Mouse (Mus musculus): ENCODE data around the gene Tmem220. TPM values are rescaled to one million over a fixed set of nuclear protein-coding genes. Genes with fewer than 3 reads are reported as not detected.

The Tmem220 gene
- polyA plus RNA-seq, 2 experiments = 1.2 to 1.7 TPM

DNA sequence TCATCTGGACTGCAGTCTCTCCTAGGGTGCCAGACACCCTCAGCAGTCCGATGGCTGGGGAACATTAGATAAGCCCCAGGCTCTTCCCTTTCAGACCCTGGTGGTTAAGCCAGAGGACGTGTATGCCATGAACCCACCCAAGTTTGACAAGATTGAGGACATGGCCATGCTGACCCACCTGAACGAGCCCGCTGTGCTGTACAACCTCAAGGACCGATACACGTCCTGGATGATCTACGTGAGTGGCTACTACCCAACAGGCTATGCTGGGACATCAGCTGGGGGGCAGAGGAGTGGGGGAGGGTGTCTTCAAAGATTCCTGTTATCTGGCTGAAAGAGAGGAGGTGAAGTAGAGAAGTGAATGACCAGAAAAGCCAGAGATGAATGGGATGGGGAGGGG, 57.2 kb downstream of the Tmem220 start:
- DNase-seq (ENCODE audit: low spot score) (no peak), ATAC-seq (ENCODE audit: low FRiP score, low read depth) (no peak)
- Histone ChIP-seq H3K27ac (replicated peaks; ENCODE audit: low read depth, low read length) (no peak overlapping the region), H3K27me3 (ENCODE audit: control insufficient read depth, insufficient read depth, low read length) (peaks cover 13% of the 10 kb centered on the region; the same call in 1 of the 2 replicates), H3K36me3 (ENCODE audit: control insufficient read depth, insufficient read depth, low read length) (no peaks in the 10 kb centered on the region), H3K4me3 (replicated peaks; ENCODE audit: low read length) (no peak overlapping the region), H3K4me1 (ENCODE audit: control insufficient read depth, insufficient read depth, low read length) (no peaks in the 10 kb centered on the region), H3K4me2 (replicated peaks; ENCODE audit: low read depth, low read length, severe bottlenecking) (no peak overlapping the region), H3K9me3 (ENCODE audit: control insufficient read depth, low read length) (no peaks in the 10 kb centered on the region), H3K9ac (ENCODE audit: low read depth, low read length, severe bottlenecking) (no peak overlapping the region)
- 79% methylated on average over 7 of the region's 7 CpGs for WGBS
- TF ChIP-seq POLR2A (IDR thresholded peaks at IDR 0.05; ENCODE audit: borderline replicate concordance, extremely low read depth, insufficient read depth, insufficient read length) = no peak

DNA sequence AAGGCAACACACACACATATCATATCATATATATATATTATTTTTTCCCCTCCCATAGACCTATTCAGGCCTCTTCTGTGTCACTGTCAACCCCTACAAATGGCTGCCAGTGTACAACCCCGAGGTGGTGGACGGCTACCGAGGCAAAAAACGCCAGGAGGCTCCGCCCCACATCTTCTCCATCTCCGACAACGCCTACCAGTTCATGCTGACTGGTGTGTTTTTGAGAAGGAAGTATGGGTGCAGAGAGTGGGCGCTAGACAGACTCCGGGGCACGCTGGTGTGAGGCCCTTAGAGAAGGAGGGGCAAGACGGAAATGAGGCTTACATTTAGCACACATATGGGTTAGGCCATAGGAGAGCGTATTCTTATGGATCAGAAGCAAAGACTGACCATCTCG, 57.8 kb downstream of the Tmem220 start:
- no peak for TF ChIP-seq POLR2A (IDR thresholded peaks at IDR 0.05; ENCODE audit: borderline replicate concordance, extremely low read depth, insufficient read depth, insufficient read length)
- Histone ChIP-seq H3K4me1 (ENCODE audit: control insufficient read depth, insufficient read depth, low read length) (no peaks in the 10 kb centered on the region), H3K4me3 (replicated peaks; ENCODE audit: low read length) (no peak overlapping the region), H3K27me3 (ENCODE audit: control insufficient read depth, insufficient read depth, low read length) (peaks cover 13% of the 10 kb centered on the region; the same call in 1 of the 2 replicates), H3K9me3 (ENCODE audit: control insufficient read depth, low read length) (no peaks in the 10 kb centered on the region), H3K9ac (ENCODE audit: low read depth, low read length, severe bottlenecking) (no peak overlapping the region), H3K27ac (replicated peaks; ENCODE audit: low read depth, low read length) (no peak overlapping the region), H3K4me2 (replicated peaks; ENCODE audit: low read depth, low read length, severe bottlenecking) (no peak overlapping the region), H3K36me3 (ENCODE audit: control insufficient read depth, insufficient read depth, low read length) (no peaks in the 10 kb centered on the region)
- 81% methylated on average over 13 of the region's 13 CpGs for WGBS
- DNase-seq (ENCODE audit: low spot score) = no peak
- ATAC-seq (ENCODE audit: low FRiP score, low read depth) = no peak

DNA sequence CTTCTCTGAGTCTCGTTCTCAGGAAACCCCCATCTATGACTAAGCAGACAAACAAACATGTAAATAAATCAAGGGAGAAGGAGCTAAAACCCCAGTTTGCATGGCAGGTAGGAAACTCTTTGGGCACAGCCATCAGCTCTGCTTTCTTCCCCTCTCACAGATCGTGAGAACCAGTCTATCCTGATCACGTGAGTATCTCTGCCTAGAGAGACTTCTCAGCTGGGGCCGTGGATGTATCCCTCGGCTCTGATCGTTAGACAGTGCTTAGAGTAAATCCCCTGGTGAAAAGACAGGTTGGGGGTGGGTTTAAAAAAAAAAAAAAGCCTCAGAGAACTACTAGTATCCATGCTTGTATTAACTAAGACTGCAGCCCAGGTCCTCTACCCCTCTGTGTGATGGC, 58.3 kb downstream of the Tmem220 start:
- 79% methylated on average over 6 of the region's 6 CpGs for WGBS
- no peaks in the 10 kb centered on the region for H3K4me1 ChIP-seq (ENCODE audit: control insufficient read depth, insufficient read depth, low read length)
- H3K36me3 ChIP-seq (ENCODE audit: control insufficient read depth, insufficient read depth, low read length) = no peaks in the 10 kb centered on the region
- no peak overlapping the region for H3K9ac ChIP-seq (ENCODE audit: low read depth, low read length, severe bottlenecking)
- TF ChIP-seq POLR2A (IDR thresholded peaks at IDR 0.05; ENCODE audit: borderline replicate concordance, extremely low read depth, insufficient read depth, insufficient read length) = no peak
- H3K27me3 ChIP-seq (ENCODE audit: control insufficient read depth, insufficient read depth, low read length) = peaks cover 13% of the 10 kb centered on the region; the same call in 1 of the 2 replicates
- no peak overlapping the region for H3K4me3 ChIP-seq (replicated peaks; ENCODE audit: low read length)
- no peak for ATAC-seq (ENCODE audit: low FRiP score, low read depth)
- no peaks in the 10 kb centered on the region for H3K9me3 ChIP-seq (ENCODE audit: control insufficient read depth, low read length)
- DNase-seq (ENCODE audit: low spot score) = no peak
- H3K27ac ChIP-seq (replicated peaks; ENCODE audit: low read depth, low read length) = no peak overlapping the region
- H3K4me2 ChIP-seq (replicated peaks; ENCODE audit: low read depth, low read length, severe bottlenecking) = no peak overlapping the region

DNA sequence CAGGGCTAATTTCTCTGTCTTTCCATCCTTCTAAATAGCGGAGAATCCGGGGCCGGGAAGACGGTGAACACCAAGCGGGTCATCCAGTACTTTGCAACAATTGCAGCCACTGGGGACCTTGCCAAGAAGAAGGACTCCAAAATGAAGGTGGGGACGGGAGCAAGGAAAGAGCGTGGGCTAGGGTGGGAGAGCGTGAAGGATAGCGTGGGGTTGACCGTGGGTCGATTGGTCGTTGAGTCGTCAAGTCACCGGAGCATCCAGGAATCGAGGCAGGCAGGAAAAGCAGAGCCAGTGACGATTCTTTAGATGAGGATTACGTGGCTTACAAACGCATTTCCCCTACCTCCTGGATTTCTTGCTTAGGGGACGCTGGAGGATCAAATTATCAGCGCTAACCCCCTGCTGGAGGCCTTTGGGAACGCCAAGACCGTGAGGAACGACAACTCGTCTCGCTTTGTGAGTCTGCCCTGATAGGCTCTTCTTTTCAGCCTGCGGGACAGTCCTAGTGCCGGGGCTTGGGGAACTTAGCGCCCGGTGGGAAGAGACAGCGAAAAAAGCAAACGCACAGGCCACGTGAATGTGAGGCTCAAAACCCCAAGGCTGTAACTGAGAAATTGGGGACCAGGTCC, 58.9 kb downstream of the Tmem220 start:
- no peaks in the 10 kb centered on the region for H3K9me3 ChIP-seq (ENCODE audit: control insufficient read depth, low read length)
- ATAC-seq (ENCODE audit: low FRiP score, low read depth) (no peak), DNase-seq (ENCODE audit: low spot score) (no peak)
- WGBS = 45% methylated on average over 32 of the region's 32 CpGs
- no peak overlapping the region for H3K27ac ChIP-seq (replicated peaks; ENCODE audit: low read depth, low read length)
- H3K9ac ChIP-seq (ENCODE audit: low read depth, low read length, severe bottlenecking) = no peak overlapping the region
- no peaks in the 10 kb centered on the region for H3K36me3 ChIP-seq (ENCODE audit: control insufficient read depth, insufficient read depth, low read length)
- H3K27me3 ChIP-seq (ENCODE audit: control insufficient read depth, insufficient read depth, low read length) = peaks cover 13% of the 10 kb centered on the region; the same call in 1 of the 2 replicates
- H3K4me2 ChIP-seq (replicated peaks; ENCODE audit: low read depth, low read length, severe bottlenecking) = no peak overlapping the region
- no peak overlapping the region for H3K4me3 ChIP-seq (replicated peaks; ENCODE audit: low read length)
- no peaks in the 10 kb centered on the region for H3K4me1 ChIP-seq (ENCODE audit: control insufficient read depth, insufficient read depth, low read length)
- no peak for TF ChIP-seq POLR2A (IDR thresholded peaks at IDR 0.05; ENCODE audit: borderline replicate concordance, extremely low read depth, insufficient read depth, insufficient read length)

Other genes starting within 250 kb of the Tmem220 start
- gene Pirt, start 113.2 kb upstream of the Tmem220 start, polyA plus RNA-seq (2012; rRNA removed) = 0.14 and 0.23 TPM in 2 replicates
- gene Pirt, start 113.2 kb upstream of the Tmem220 start, polyA plus RNA-seq (2014; fragmentation: Nextera tagmentation; extraction: Ambion mirVana) = 0.17 and 0.18 TPM in 2 replicates
- not detected in 2 replicates for gene Tmem238l, start 68.5 kb upstream of the Tmem220 start, polyA plus RNA-seq (2012; rRNA removed)
- not detected in 2 replicates for gene Tmem238l, start 68.5 kb upstream of the Tmem220 start, polyA plus RNA-seq (2014; fragmentation: Nextera tagmentation; extraction: Ambion mirVana)
- gene Adprm, start 27.4 kb downstream of the Tmem220 start, polyA plus RNA-seq (2012; rRNA removed) = 34.0 and 34.3 TPM in 2 replicates
- 33.3 and 38.1 TPM in 2 replicates for gene Adprm, start 27.4 kb downstream of the Tmem220 start, polyA plus RNA-seq (2014; fragmentation: Nextera tagmentation; extraction: Ambion mirVana)
- gene Sco1, start 27.5 kb downstream of the Tmem220 start, polyA plus RNA-seq (2012; rRNA removed) = 7.5 and 8.8 TPM in 2 replicates
- gene Sco1, start 27.5 kb downstream of the Tmem220 start, polyA plus RNA-seq (2014; fragmentation: Nextera tagmentation; extraction: Ambion mirVana) = 14.8 and 15.8 TPM in 2 replicates
- 112 and 192 TPM in 2 replicates for gene Myh3, start 53.1 kb downstream of the Tmem220 start, polyA plus RNA-seq (2012; rRNA removed)
- gene Myh3, start 53.1 kb downstream of the Tmem220 start, polyA plus RNA-seq (2014; fragmentation: Nextera tagmentation; extraction: Ambion mirVana) = 145 and 205 TPM in 2 replicates
- gene Myh2, start 145.9 kb downstream of the Tmem220 start, polyA plus RNA-seq (2012; rRNA removed) = 0.12 and 0.16 TPM in 2 replicates
- gene Myh2, start 145.9 kb downstream of the Tmem220 start, polyA plus RNA-seq (2014; fragmentation: Nextera tagmentation; extraction: Ambion mirVana) = 0.30 and 0.39 TPM in 2 replicates
- 0.74 and 1.1 TPM in 2 replicates for gene Myh1, start 174.9 kb downstream of the Tmem220 start, polyA plus RNA-seq (2012; rRNA removed)
- gene Myh1, start 174.9 kb downstream of the Tmem220 start, polyA plus RNA-seq (2014; fragmentation: Nextera tagmentation; extraction: Ambion mirVana) = 1.5 and 2.4 TPM in 2 replicates
- gene Myh4, start 212.9 kb downstream of the Tmem220 start, polyA plus RNA-seq (2012; rRNA removed) = 0.09 and 0.10 TPM in 2 replicates
- 0.11 and 0.36 TPM in 2 replicates for gene Myh4, start 212.9 kb downstream of the Tmem220 start, polyA plus RNA-seq (2014; fragmentation: Nextera tagmentation; extraction: Ambion mirVana)

Measured in limb, embryonic 14.5 days (tissue).